Mouse (Mus musculus) MEL (cell line): ENCODE measurements around the gene Aldh8a1.

Source experiments
- CTCF ChIP-seq, 3 experiments: IDR thresholded peaks in 2 of 3; conservative IDR thresholded peaks in 1 of 3; 2 replicates each; pipeline ENCODE4 v1.5.1; 2011 to 2012; ENCODE audit warnings: low read length in 3 of 3, low read depth in 2 of 3, mild to moderate bottlenecking in 2 of 3, improper control_type of control experiment in 1 of 3, inconsistent platforms in 1 of 3, mixed read lengths in 1 of 3, moderate library complexity in 1 of 3; ENCODE audit not compliant: control insufficient read depth in 1 of 3, insufficient read depth in 1 of 3, poor library complexity in 1 of 3, severe bottlenecking in 1 of 3
- EP300 ChIP-seq, 2 experiments: IDR thresholded peaks; 2 replicates each; pipeline ENCODE4 v1.6.1; 2011; ENCODE audit warnings: improper control_type of control experiment in 2 of 2, low read length in 2 of 2, low read depth in 1 of 2, mild to moderate bottlenecking in 1 of 2
- GATA1 ChIP-seq: IDR thresholded peaks from 2 replicates; pipeline ENCODE4 v1.6.1; 2011; ENCODE audit warnings: low read depth, low read length, improper control_type of control experiment
- HCFC1 ChIP-seq: IDR thresholded peaks from 2 replicates; pipeline ENCODE4 v1.6.1; 2012; ENCODE audit warnings: low read depth, mild to moderate bottlenecking, inconsistent platforms, low read length, improper control_type of control experiment, moderate library complexity
- MAZ ChIP-seq: IDR thresholded peaks from 2 replicates; pipeline ENCODE4 v1.6.1; 2012; ENCODE audit warnings: low read depth, mild to moderate bottlenecking, inconsistent platforms, low read length, improper control_type of control experiment

- TF ChIP-seq CTCF (IDR thresholded peaks at IDR 0.05 in 2 of 3, conservative IDR thresholded peaks at IDR 0.05 in 1 of 3; ENCODE audit: control insufficient read depth in 1 of 3, insufficient read depth in 1 of 3, low read depth in 2 of 3, low read length in 3 of 3, poor library complexity in 1 of 3, severe bottlenecking in 1 of 3): peak; percentile 72 to 85 (median 77)
- TF ChIP-seq EP300 (IDR thresholded peaks at IDR 0.05; ENCODE audit: low read depth in 1 of 2, low read length in 2 of 2): peak; percentile 51 to 53
- TF ChIP-seq HCFC1: no peak
- TF ChIP-seq GATA1: no peak
- TF ChIP-seq MAZ: no peak
Measured at GRCm38 (mm10) chr10:21378196-21378944, 1.3 kb downstream of the Aldh8a1 start.
